Mouse (Mus musculus) heart, embryonic 13.5 days (tissue): ENCODE data around the gene Ppp4r1. TPM values are rescaled to one million over a fixed set of nuclear protein-coding genes. Genes with fewer than 3 reads are reported as not detected.

ENCODE experiments used
- ATAC-seq: fragments of 200-750 bp; cut with Nextera tagmentation; 2 replicates; pipeline ENCODE4 v1.8.0; 2017; ENCODE audit warnings: moderate TSS enrichment; ENCODE audit not compliant: insufficient number of reproducible peaks, low FRiP score, low TSS enrichment; ENCODE audit errors: extremely low read depth
- H3K27ac ChIP-seq: fragments of 300-500 bp; sonication (generic); replicated peaks from 2 replicates; pipeline ENCODE4 v1.5.1; 2015; ENCODE audit warnings: moderate library complexity, mild to moderate bottlenecking, inconsistent platforms
- H3K27me3 ChIP-seq: fragments of 300-500 bp; sonication (generic); replicated peaks from 2 replicates; pipeline ENCODE4 v1.6.1; 2015; ENCODE audit warnings: mild to moderate bottlenecking, inconsistent platforms
- H3K36me3 ChIP-seq: fragments of 300-500 bp; sonication (generic); 2 replicates; pipeline ENCODE4 v1.6.1; 2015; ENCODE audit warnings: mild to moderate bottlenecking, inconsistent platforms
- H3K4me1 ChIP-seq: fragments of 300-500 bp; sonication (generic); 2 replicates; pipeline ENCODE4 v1.6.1; 2015; ENCODE audit warnings: inconsistent platforms
- H3K4me2 ChIP-seq: fragments of 300-500 bp; sonication (generic); 2 replicates; pipeline ENCODE4 v1.6.1; 2015; ENCODE audit warnings: inconsistent platforms, mild to moderate bottlenecking, moderate library complexity
- H3K4me3 ChIP-seq: fragments of 300-500 bp; sonication (generic); 2 replicates; pipeline ENCODE4 v1.5.1; 2015; ENCODE audit warnings: moderate library complexity, mild to moderate bottlenecking, inconsistent platforms
- H3K9ac ChIP-seq: fragments of 300-500 bp; sonication (generic); 2 replicates; pipeline ENCODE4 v1.6.1; 2015; ENCODE audit warnings: inconsistent platforms, mild to moderate bottlenecking, moderate library complexity
- H3K9me3 ChIP-seq: fragments of 300-500 bp; sonication (generic); 2 replicates; pipeline ENCODE4 v1.6.1; 2016; ENCODE audit warnings: inconsistent platforms
- WGBS: fragments of 180-500 bp; shearing (Covaris S2); methylation state at CpG from one replicate; pipeline ENCODE4 v1.1.7; 2015; ENCODE audit warnings: mixed read lengths; 5-methylcytosine and 5-hydroxymethylcytosine counted together
- polyA plus RNA-seq: library from polyadenylated mRNA; unstranded; fragments of >200 nt; fragmentation: Nextera tagmentation; extraction: Ambion mirVana; gene quantifications from 2 replicates; pipeline ENCODE4 v1.2.1, GENCODE M21; 2015

Gene Ppp4r1
- polyA plus RNA-seq, 1 experiment from 2014 or later, result 28.1 TPM

DNA sequence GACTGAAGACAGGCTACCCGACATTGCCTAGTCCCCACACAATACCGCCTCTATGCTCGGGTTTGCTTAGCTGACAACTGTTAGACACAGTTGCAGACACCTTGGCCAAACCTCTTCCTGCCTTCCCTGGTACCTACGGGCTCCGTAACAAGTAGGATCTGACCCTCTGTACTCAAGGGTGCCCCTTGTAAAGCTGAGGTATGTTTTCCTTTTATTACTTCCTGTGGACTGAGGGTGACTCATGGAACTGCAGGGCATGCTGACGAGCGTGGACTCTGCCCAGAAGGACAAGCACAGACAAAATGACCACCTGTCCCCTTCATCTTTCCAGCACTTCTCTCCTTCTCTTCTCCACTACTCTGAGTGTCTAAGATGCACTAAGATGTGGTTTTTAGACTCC, 7.9 kb upstream of the Ppp4r1 start:
- no peaks in the 10 kb centered on the region for H3K36me3 ChIP-seq
- no peak for ATAC-seq
- H3K27me3 ChIP-seq, result no peaks in the 10 kb centered on the region
- no peak overlapping the region for H3K9ac ChIP-seq
- H3K9me3 ChIP-seq, result no peaks in the 10 kb centered on the region
- H3K27ac ChIP-seq, result no peak overlapping the region
- whole genome bisulfite sequencing, result 45% methylated on average over 7 of the region's 7 CpGs
- no peak overlapping the region for H3K4me2 ChIP-seq
- peaks cover 17% of the 10 kb centered on the region for H3K4me1 ChIP-seq
- H3K4me3 ChIP-seq, result no peak overlapping the region

DNA sequence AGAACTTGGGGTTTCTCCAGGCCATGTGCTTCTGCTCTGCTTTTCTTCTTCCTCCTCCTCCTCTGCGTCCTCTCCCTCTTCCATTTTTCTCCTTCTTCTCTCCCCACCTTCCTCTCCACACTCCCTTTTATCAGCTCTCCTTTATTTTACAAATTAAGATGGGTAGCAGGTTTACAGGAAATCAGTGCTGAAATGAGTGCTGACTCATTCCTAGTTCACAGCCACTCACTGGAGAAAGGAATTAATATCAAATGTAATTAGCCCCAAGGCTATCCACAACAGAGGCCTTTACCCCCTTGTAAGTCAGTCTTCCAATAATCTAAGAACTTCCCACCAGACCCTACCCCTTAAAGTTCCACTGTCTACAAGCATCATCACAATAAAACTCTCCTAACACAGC, 6.1 kb upstream of the Ppp4r1 start:
- Histone ChIP-seq H3K27me3 (no peaks in the 10 kb centered on the region), H3K27ac (no peak overlapping the region), H3K4me1 (peaks cover 11% of the 10 kb centered on the region), H3K36me3 (no peaks in the 10 kb centered on the region), H3K9ac (no peak overlapping the region), H3K4me3 (no peak overlapping the region), H3K4me2 (no peak overlapping the region), H3K9me3 (no peaks in the 10 kb centered on the region)
- ATAC-seq, result no peak
- WGBS, result 59% methylated on average over 1 of the region's 1 CpGs

DNA sequence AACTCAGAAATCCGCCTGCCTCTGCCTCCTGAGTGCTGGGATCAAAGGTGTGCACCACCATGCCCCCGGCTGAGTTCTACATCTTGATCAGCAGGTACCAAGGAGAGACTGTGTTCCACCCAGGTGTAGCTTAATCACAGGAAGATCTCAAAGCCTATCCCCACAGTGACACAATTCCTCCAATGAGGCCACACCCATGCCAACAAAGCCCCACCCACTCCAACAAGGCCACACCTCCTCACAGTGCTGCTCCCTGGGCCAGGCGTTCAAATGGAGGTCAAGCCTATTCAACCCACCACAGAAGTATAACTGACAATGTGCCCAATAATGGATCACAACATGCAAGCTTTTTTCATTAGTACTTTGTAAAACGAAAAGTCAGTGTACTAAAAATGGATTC, 4.9 kb upstream of the Ppp4r1 start:
- ATAC-seq, result no peak

DNA sequence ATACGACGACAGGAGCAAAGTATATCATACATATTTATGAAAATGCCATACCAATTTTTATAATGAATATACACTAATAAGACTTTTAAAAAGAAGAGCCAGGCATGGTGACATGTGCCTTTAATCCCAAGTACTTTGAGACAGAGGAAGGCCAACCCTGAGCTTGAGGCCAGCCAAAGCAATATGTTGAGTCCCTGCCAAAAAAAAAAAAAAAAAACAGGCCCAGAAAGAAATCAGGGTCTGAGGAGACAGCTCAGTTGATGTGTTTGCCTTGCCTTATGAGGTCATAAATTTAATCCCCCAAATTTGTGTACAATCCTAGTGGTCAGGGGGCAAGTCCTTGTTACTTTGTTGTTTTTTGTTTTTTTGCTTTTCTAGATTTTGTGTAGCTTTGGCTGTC, 1.4 kb upstream of the Ppp4r1 start:
- H3K9me3 ChIP-seq, result no peaks in the 10 kb centered on the region
- H3K9ac ChIP-seq, result no peak overlapping the region
- 95% methylated on average over 2 of the region's 2 CpGs for WGBS
- no peak overlapping the region for H3K4me3 ChIP-seq
- H3K27ac ChIP-seq, result no peak overlapping the region
- no peak for ATAC-seq
- no peaks in the 10 kb centered on the region for H3K27me3 ChIP-seq
- no peak overlapping the region for H3K4me2 ChIP-seq
- H3K4me1 ChIP-seq, result peaks cover 20% of the 10 kb centered on the region
- peaks cover 13% of the 10 kb centered on the region for H3K36me3 ChIP-seq

More for the DNA sequence above, 4.9 kb upstream of the Ppp4r1 start:
- 84% methylated on average over 4 of the region's 4 CpGs for whole genome bisulfite sequencing
- Histone ChIP-seq H3K27ac (no peak overlapping the region), H3K4me1 (peaks cover 12% of the 10 kb centered on the region), H3K4me2 (no peak overlapping the region), H3K27me3 (no peaks in the 10 kb centered on the region), H3K4me3 (no peak overlapping the region), H3K36me3 (no peaks in the 10 kb centered on the region), H3K9me3 (no peaks in the 10 kb centered on the region), H3K9ac (no peak overlapping the region)

DNA sequence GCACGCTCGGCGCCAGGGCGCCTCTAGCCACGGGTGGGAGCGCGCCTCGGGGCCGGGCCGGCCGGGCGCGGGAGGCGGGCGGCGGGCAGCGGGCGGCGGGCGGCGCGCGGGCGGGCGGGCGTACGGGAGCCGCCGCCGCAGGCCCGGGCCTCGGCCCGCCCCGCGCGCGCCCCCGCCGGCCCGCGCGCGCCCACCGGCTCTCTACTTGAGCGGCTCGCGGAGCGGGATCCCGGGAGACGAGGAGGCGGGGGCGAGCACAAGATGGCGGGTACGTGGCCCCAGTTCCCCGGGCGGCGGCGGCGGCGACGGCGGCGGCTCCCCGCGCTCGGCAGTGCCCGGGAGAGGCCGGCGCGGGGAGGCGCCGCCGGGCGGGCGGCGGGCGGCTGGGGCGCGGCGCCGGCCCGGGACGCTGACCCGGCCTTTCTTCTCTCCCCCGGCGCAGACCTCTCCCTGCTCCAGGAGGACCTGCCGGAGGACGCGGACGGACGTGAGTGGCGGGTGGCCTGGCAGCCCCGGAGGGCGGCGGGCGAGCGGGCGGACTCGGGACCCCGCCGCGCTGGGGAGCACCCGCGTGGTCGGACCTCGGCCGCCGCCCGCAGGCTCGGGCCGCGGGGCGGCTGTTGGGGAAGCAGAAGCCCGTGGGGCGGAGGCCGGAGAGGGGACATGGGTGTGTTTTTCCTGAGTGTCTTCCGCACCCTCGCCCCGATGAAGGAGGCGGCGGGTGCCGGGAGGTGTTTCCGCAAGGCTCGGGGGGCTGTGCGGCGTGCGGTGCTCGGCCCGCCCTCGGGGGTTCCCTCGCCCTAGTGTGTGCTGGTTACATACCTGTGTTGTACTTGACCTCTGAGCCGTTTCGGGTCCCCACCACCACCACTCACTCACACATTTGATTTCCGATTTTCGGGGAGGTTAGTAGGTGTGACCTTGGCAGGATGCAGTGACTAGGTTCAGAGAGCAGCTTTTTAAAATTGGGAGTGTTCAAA, 1.1 kb downstream of the Ppp4r1 start:
- H3K4me3 ChIP-seq, result peak overlapping the region; percentile 96

DNA sequence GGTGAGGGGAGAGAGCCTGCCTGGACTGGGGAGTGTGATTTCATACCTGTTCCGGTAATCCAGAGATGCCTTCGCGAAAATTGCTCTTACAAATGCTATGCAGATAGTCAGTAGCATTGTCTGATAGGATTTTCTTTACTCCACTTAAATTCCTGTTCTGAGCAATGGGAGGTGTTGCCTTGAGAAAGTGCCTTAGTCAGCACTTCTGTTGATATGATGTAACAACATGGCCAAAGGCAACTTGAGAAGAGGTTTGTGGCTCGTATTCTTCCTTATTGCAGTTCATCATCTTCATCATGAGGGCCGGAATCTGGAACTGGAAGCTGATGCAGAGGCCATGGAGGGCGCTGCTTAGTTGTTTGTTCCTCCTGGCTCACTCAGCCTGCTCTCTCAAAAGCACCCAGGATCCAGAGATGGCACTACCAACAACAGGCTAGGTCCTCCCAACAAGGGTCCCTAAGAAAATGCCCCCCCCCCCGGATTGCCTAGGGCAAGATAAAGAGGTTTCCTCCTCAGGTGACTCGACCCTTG, 2.3 kb downstream of the Ppp4r1 start:
- peak overlapping the region; percentile 99 for H3K9ac ChIP-seq
- no peaks in the 10 kb centered on the region for H3K27me3 ChIP-seq
- peaks cover 31% of the 10 kb centered on the region for H3K36me3 ChIP-seq
- peak overlapping the region; percentile 96 for H3K4me3 ChIP-seq
- no peaks in the 10 kb centered on the region for H3K9me3 ChIP-seq
- peaks cover 53% of the 10 kb centered on the region for H3K4me1 ChIP-seq
- 66% methylated on average over 8 of the region's 8 CpGs for WGBS
- H3K4me2 ChIP-seq, result peak overlapping the region; percentile 77
- 0 out of 2 replicates have a peak overlapping the region, but pooled peaks have one; percentile 24 for H3K27ac ChIP-seq
- ATAC-seq, result no peak

More for the DNA sequence above, 1.1 kb downstream of the Ppp4r1 start:
- H3K9ac ChIP-seq, result peak overlapping the region; percentile 99
- no peaks in the 10 kb centered on the region for H3K9me3 ChIP-seq
- H3K27ac ChIP-seq, result peak overlapping the region; percentile 99
- H3K27me3 ChIP-seq, result no peaks in the 10 kb centered on the region
- WGBS, result under 1% methylated on average over 77 of the region's 135 CpGs
- peaks cover 31% of the 10 kb centered on the region for H3K36me3 ChIP-seq
- peak; percentile 48 for ATAC-seq
- H3K4me2 ChIP-seq, result peak overlapping the region; percentile 77
- H3K4me1 ChIP-seq, result peaks cover 42% of the 10 kb centered on the region

DNA sequence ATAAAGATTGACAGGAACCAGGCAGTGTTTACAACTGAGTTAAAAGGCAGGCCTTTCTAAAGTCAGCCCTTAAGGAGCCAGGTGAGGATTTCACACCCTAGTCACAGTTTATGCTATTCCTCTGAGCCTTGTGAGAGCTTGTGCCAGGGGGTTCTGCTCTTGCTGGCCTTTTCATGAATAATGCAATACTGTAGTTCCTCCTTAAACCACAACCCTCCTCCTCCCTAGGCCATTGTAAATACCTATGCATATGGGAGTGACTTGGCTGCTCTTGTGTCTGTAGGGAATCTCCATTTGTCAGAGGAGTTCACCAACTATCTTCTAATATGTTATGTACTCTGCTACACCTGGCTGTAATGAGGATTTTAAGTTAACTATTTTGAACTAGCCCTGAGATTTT, 3.3 kb downstream of the Ppp4r1 start:
- peaks cover 34% of the 10 kb centered on the region for H3K36me3 ChIP-seq
- no peak overlapping the region for H3K4me2 ChIP-seq
- no peaks in the 10 kb centered on the region for H3K9me3 ChIP-seq
- H3K9ac ChIP-seq, result no peak overlapping the region
- H3K4me3 ChIP-seq, result no peak overlapping the region
- no peaks in the 10 kb centered on the region for H3K27me3 ChIP-seq
- H3K27ac ChIP-seq, result 0 out of 2 replicates have a peak overlapping the region, but pooled peaks have one; percentile 5
- no peak for ATAC-seq
- peaks cover 54% of the 10 kb centered on the region for H3K4me1 ChIP-seq

DNA sequence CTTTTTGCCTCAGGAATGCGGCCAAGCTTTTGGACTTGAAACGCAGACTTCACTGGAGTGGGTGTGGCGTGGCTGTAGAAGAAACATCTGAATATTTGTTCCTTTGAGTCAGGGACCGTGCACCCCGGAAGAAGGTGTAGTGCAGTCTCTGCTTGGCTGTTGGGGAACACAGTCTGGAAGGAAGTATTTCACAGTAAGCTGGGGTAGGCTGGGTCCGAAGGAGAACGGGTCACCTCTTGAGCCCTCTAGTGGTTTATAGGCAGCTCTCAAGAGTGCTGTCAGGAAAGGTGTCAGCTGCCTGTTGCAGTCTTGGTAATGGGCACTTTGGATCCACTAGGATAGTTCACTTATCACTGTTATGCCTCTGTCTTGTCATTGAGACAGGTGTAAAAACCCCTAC, 3.9 kb downstream of the Ppp4r1 start:
- H3K36me3 ChIP-seq, result peaks cover 34% of the 10 kb centered on the region
- ATAC-seq, result no peak
- WGBS, result 67% methylated on average over 7 of the region's 7 CpGs
- no peak overlapping the region for H3K4me2 ChIP-seq
- H3K4me3 ChIP-seq, result no peak overlapping the region
- H3K9ac ChIP-seq, result no peak overlapping the region
- H3K27ac ChIP-seq, result 0 out of 2 replicates have a peak overlapping the region, but pooled peaks have one; percentile 5
- H3K4me1 ChIP-seq, result peaks cover 56% of the 10 kb centered on the region
- no peaks in the 10 kb centered on the region for H3K27me3 ChIP-seq
- no peaks in the 10 kb centered on the region for H3K9me3 ChIP-seq

DNA sequence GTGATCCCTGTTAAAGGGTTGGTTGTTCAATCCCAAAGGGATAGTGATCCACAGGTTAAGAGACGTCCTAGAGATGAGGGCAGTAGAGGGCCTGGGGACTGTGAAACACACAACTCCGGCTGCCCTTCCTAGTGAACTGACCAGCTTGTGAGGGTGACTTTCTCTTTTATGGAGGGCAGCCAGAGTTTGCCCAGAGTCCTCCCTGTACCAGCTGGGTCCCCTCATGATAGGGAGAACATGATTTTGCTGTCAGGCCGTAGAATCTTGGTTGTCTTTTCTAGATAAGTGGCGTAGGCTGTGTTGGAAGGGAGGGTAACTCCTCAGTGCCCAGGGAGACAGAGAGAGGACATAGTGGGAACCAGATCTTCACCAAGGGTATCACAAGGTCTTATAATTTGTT, 4.9 kb downstream of the Ppp4r1 start:
- Histone ChIP-seq H3K9ac (no peak overlapping the region), H3K27ac (no peak overlapping the region), H3K4me1 (peaks cover 55% of the 10 kb centered on the region), H3K4me3 (no peak overlapping the region), H3K27me3 (no peaks in the 10 kb centered on the region), H3K36me3 (peaks cover 34% of the 10 kb centered on the region), H3K9me3 (no peaks in the 10 kb centered on the region), H3K4me2 (no peak overlapping the region)
- no peak for ATAC-seq
- WGBS, result 71% methylated on average over 4 of the region's 4 CpGs

DNA sequence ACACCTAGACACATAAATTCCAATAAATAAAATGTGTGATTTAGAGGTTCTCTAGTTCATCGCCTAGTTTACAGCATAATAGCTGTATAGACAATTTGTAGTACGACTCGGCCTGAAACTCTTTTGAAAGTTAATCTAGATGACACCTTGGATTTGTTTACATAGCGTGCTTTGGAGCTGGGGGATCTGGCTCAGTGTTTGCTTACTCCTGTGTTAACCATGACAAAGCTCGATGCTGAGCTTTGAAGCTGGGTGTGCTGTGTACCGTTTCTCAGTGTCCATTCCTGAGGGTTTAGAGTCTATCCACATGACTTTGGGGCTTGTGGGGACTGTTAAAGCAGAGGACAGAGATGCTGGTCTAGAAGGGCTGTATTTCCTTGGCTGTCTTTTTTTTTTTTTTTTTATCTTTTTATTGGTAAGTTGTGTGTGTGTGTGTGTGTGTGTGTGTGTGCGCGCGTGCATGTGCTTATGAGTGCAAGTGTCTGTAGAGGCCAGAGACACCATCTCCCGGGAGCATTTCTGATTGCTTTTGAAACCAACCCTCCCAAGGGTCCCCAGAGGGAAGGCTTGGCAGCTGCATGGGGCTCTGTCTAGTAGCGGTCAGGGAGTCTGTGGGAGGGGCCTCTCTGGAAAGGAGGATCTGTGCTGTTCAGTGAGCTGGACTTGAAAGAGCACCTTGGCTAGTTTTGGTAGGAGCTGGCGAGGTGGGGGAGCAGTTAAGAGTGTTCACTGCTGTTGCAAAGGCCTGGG, 6.3 kb downstream of the Ppp4r1 start:
- H3K9me3 ChIP-seq, result no peaks in the 10 kb centered on the region
- H3K27ac ChIP-seq, result no peak overlapping the region
- H3K4me2 ChIP-seq, result no peak overlapping the region
- H3K27me3 ChIP-seq, result no peaks in the 10 kb centered on the region
- H3K4me1 ChIP-seq, result peaks cover 55% of the 10 kb centered on the region
- ATAC-seq, result no peak
- no peak overlapping the region for H3K4me3 ChIP-seq
- peaks cover 34% of the 10 kb centered on the region for H3K36me3 ChIP-seq
- WGBS, result 77% methylated on average over 12 of the region's 12 CpGs
- H3K9ac ChIP-seq, result no peak overlapping the region

DNA sequence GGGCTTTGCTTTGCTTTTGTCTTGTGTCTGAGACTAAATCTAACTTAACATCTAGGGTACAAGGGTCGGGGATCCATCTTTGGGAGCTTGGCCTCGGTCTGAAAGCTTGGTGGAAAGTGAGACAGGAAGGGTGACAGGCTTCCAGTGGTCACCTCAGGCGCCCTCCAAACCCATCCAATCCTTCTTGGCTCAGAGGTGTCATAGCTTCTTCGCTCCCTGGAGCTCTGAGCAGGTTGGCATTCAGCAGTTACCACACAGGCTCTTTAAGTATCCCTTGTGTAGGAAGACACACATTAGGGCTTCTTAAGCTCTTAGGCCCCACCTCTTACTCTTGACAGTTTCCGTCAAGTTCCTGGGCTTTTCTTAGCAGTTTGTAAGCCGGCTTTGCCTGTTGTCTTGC, 7.2 kb downstream of the Ppp4r1 start:
- no peak for ATAC-seq
- Histone ChIP-seq H3K4me1 (peaks cover 52% of the 10 kb centered on the region), H3K27me3 (no peaks in the 10 kb centered on the region), H3K4me2 (no peak overlapping the region), H3K4me3 (no peak overlapping the region), H3K9ac (no peak overlapping the region), H3K36me3 (peaks cover 36% of the 10 kb centered on the region), H3K9me3 (no peaks in the 10 kb centered on the region), H3K27ac (no peak overlapping the region)
- whole genome bisulfite sequencing, result 80% methylated on average over 6 of the region's 6 CpGs
